Mouse (Mus musculus): ENCODE data around the gene Wsb2.

- no peak for TF ChIP-seq CTCF (IDR thresholded peaks at IDR 0.05; ENCODE audit: borderline replicate concordance, control insufficient read depth, extremely low read depth, insufficient read depth, low read length, poor library complexity)
- TF ChIP-seq POLR2A (IDR thresholded peaks at IDR 0.05; ENCODE audit: control insufficient read depth, extremely low read depth, insufficient read depth, low read length, poor library complexity): no peak
Observed at GRCm38 (mm10) chr5:117395834-117396233, 38.7 kb downstream of the Wsb2 start.

Data from thymus, adult 2 months (tissue).